Mouse (Mus musculus) ES-Bruce4 (cell line): Measurements from ENCODE around the gene Prss33. TPM values are rescaled to one million over a fixed set of nuclear protein-coding genes. Genes with fewer than 3 reads are reported as not detected.

ENCODE experiments used
- H3K27ac ChIP-seq: 2 replicates; pipeline ENCODE4 v1.5.1; 2012; ENCODE audit warnings: low read length, inconsistent platforms; ENCODE audit not compliant: insufficient read depth
- H3K27me3 ChIP-seq: 2 replicates; pipeline ENCODE4 v1.6.1; 2012; ENCODE audit warnings: mild to moderate bottlenecking, low read length, inconsistent platforms; ENCODE audit not compliant: control insufficient read depth, poor library complexity, insufficient read depth, severe bottlenecking
- H3K36me3 ChIP-seq: 2 replicates; pipeline ENCODE4 v1.6.1; 2012; ENCODE audit warnings: inconsistent platforms, mild to moderate bottlenecking, low read length, moderate library complexity; ENCODE audit not compliant: control insufficient read depth, poor library complexity, insufficient read depth, severe bottlenecking
- H3K4me1 ChIP-seq: one replicate; pipeline ENCODE4 v1.8.1; 2011; ENCODE audit warnings: low read length; ENCODE audit not compliant: control insufficient read depth, insufficient read depth
- H3K4me3 ChIP-seq: 2 replicates; pipeline ENCODE4 v1.5.1; 2011; ENCODE audit warnings: low read depth, mild to moderate bottlenecking, low read length
- H3K9ac ChIP-seq: 2 replicates; pipeline ENCODE4 v1.6.1; 2012; ENCODE audit warnings: low read depth, mild to moderate bottlenecking, inconsistent platforms; ENCODE audit not compliant: poor library complexity, severe bottlenecking
- H3K9me3 ChIP-seq: replicated peaks from 2 replicates; pipeline ENCODE4 v1.6.1; 2012; ENCODE audit warnings: mild to moderate bottlenecking, low read length, inconsistent platforms; ENCODE audit not compliant: control insufficient read depth, poor library complexity, insufficient read depth, severe bottlenecking
- CTCF ChIP-seq: IDR thresholded peaks from one replicate; pipeline ENCODE4 v1.8.1; 2011; ENCODE audit warnings: low read depth, low read length
- EP300 ChIP-seq: IDR thresholded peaks from 2 replicates; pipeline ENCODE4 v1.6.1; 2011; ENCODE audit warnings: low read depth, low read length; ENCODE audit not compliant: insufficient read depth
- POLR2A ChIP-seq: IDR thresholded peaks from one replicate; pipeline ENCODE4 v1.8.1; 2011; ENCODE audit warnings: low read length; ENCODE audit not compliant: insufficient read depth
- polyA plus RNA-seq: library from polyadenylated mRNA; stranded (reverse); fragments of >200 nt; gene quantifications from 2 replicates; pipeline ENCODE4 v1.2.4, GENCODE M21; 2011; ENCODE audit warnings: low read depth; ENCODE audit not compliant: missing spikeins, insufficient read depth, insufficient read length

Gene Prss33
- polyA plus RNA-seq, 1 experiment = 2.0 TPM

- Histone ChIP-seq H3K9me3 (no peaks in the 10 kb centered on the region), H3K27ac (peak within 1 kb of the TSS; percentile 82), H3K36me3 (no peaks in the 10 kb centered on the region), H3K27me3 (no peaks in the 10 kb centered on the region), H3K4me3 (peak within 1 kb of the TSS; percentile 93), H3K4me1 (no peaks in the 10 kb centered on the region), H3K9ac (peak within 1 kb of the TSS; percentile 89)
- TF ChIP-seq CTCF (no peak), POLR2A (peak; percentile 42)
Observed at GRCm38 (mm10) chr17:23785561-23786471, 50.0 kb downstream of the Prss33 start, which contains the start of gene Flywch2. TSS of gene Flywch2 (minus strand) at chr17:23786081.

GRCm38 (mm10) chr17:23783352-23783751 lies 52.5 kb downstream of the Prss33 start:
- H3K27ac ChIP-seq = no peak overlapping the region
- no peaks in the 10 kb centered on the region for H3K36me3 ChIP-seq
- TF ChIP-seq POLR2A = no peak
- TF ChIP-seq EP300 = no peak
- no peak for TF ChIP-seq CTCF
- no peak overlapping the region for H3K9ac ChIP-seq
- H3K4me1 ChIP-seq = no peaks in the 10 kb centered on the region
- no peaks in the 10 kb centered on the region for H3K27me3 ChIP-seq
- H3K4me3 ChIP-seq = no peak overlapping the region
- H3K9me3 ChIP-seq = no peaks in the 10 kb centered on the region

Other genes starting within 250 kb of the Prss33 start
- gene Zfp13, start 236.6 kb downstream of the Prss33 start, polyA plus RNA-seq = 25.1 and 27.7 TPM in 2 replicates
- gene Zscan10, start 235.2 kb downstream of the Prss33 start, polyA plus RNA-seq = 51.8 and 58.5 TPM in 2 replicates
- 10.9 and 12.6 TPM in 2 replicates for gene Mmp25, start 190.8 kb downstream of the Prss33 start, polyA plus RNA-seq
- 2.9 and 3.2 TPM in 2 replicates for gene Bicdl2, start 175.6 kb downstream of the Prss33 start, polyA plus RNA-seq
- 145 and 149 TPM in 2 replicates for gene Hcfc1r1, start 162.5 kb downstream of the Prss33 start, polyA plus RNA-seq
- gene Thoc6, start 162.2 kb downstream of the Prss33 start, polyA plus RNA-seq = 57.3 and 63.1 TPM in 2 replicates
- 51.7 and 61.7 TPM in 2 replicates for gene Tnfrsf12a, start 158.6 kb downstream of the Prss33 start, polyA plus RNA-seq
- 300 and 333 TPM in 2 replicates for gene Cldn6, start 156.8 kb downstream of the Prss33 start, polyA plus RNA-seq
- 1.7 and 2.9 TPM in 2 replicates for gene Cldn9, start 152.0 kb downstream of the Prss33 start, polyA plus RNA-seq
- 3.6 and 4.1 TPM in 2 replicates for gene 1520401A03Rik, start 113.3 kb downstream of the Prss33 start, polyA plus RNA-seq
- gene Pkmyt1, start 109.7 kb downstream of the Prss33 start, polyA plus RNA-seq = 26.5 and 27.7 TPM in 2 replicates
- 2.4 and 2.7 TPM in 2 replicates for gene Paqr4, start 95.2 kb downstream of the Prss33 start, polyA plus RNA-seq
- 0.57 and 1.4 TPM in 2 replicates for gene Kremen2, start 90.2 kb downstream of the Prss33 start, polyA plus RNA-seq
- 32.9 and 34.2 TPM in 2 replicates for gene Flywch1, start 64.5 kb downstream of the Prss33 start, polyA plus RNA-seq
- 10.7 and 13.1 TPM in 2 replicates for gene Flywch2, start 50.0 kb downstream of the Prss33 start, polyA plus RNA-seq
- 552 and 560 TPM in 2 replicates for gene Srrm2, start 45.5 kb downstream of the Prss33 start, polyA plus RNA-seq
- gene Elob, start 6.9 kb downstream of the Prss33 start, polyA plus RNA-seq = 398 and 458 TPM in 2 replicates
- gene Prss32, start 7.8 kb upstream of the Prss33 start, polyA plus RNA-seq = not detected in 2 replicates
- 16.0 and 19.3 TPM in 2 replicates for gene Prss41, start 8.1 kb upstream of the Prss33 start, polyA plus RNA-seq
- not detected in 2 replicates for gene Prss21, start 32.0 kb upstream of the Prss33 start, polyA plus RNA-seq
- gene Dcpp1, start 44.8 kb upstream of the Prss33 start, polyA plus RNA-seq = not detected in 2 replicates
- gene Dcpp2, start 44.8 kb upstream of the Prss33 start, polyA plus RNA-seq = not detected in 2 replicates
- gene Dcpp3, start 81.4 kb upstream of the Prss33 start, polyA plus RNA-seq = not detected in 2 replicates
- gene Sbp, start 105.6 kb upstream of the Prss33 start, polyA plus RNA-seq = not detected in 2 replicates
- gene Sbpl, start 119.2 kb upstream of the Prss33 start, polyA plus RNA-seq = not detected in 2 replicates
- not detected in 2 replicates for gene Prss30, start 144.5 kb upstream of the Prss33 start, polyA plus RNA-seq
- gene Prss22, start 162.0 kb upstream of the Prss33 start, polyA plus RNA-seq = 0.45 TPM in 1 of 2 replicates, not detected in the other
- not detected in 2 replicates for gene Prss27, start 202.1 kb upstream of the Prss33 start, polyA plus RNA-seq
- 66.4 and 68.4 TPM in 2 replicates for gene Kctd5, start 237.4 kb upstream of the Prss33 start, polyA plus RNA-seq